Mouse (Mus musculus): ENCODE data around the gene Tctex1d2. TPM values are rescaled to one million over a fixed set of nuclear protein-coding genes. Genes with fewer than 3 reads are reported as not detected.

The Tctex1d2 gene
- polyA plus RNA-seq (2012; rRNA removed; ENCODE audit: low replicate concordance), result 4.9 and 9.3 TPM in 2 replicates

GRCm38 (mm10) chr16:32419517-32420483 is at the start of gene Tctex1d2:
Gene Tctex1d2, plus strand, starts transcription at chr16:32419702.

DNA sequence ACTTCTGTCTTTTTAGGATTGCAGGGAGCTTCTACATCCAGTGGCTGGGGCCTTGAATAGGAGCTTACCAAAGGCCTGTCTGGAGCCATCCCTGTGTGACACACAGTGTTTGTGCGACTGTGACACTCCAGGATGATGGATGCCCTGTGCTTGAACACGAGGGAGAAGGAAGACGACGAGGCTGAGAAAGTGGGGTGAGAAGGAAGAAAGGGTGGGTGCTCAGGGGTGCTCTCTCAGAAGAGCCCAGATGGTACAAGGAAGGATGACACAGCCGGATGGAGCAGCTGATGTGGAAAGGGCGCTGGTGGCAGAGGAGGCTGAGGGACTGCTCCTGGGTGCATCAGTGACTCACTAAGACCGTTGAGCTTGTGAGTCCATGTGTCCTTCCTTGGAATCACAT is 19.2 kb upstream of the Tctex1d2 start, which contains the start of gene Tm4sf19:
Gene Tm4sf19 (plus strand): TSS at position 240 of the 400 bp plus-strand sequence.

GRCm38 (mm10) chr16:32430474-32431046 is 11.1 kb downstream of the Tctex1d2 start, which contains the start of gene Pcyt1a:
Gene Pcyt1a, plus strand, starts transcription at chr16:32430921.

Other genes with a start within 250 kb of the Tctex1d2 start
- 0.18 TPM in 1 of 2 replicates, not detected in the other for gene Bex6, start 239.9 kb upstream of the Tctex1d2 start, polyA plus RNA-seq (2012; rRNA removed; ENCODE audit: low replicate concordance)
- gene Fbxo45, start 172.5 kb upstream of the Tctex1d2 start, polyA plus RNA-seq (2012; rRNA removed; ENCODE audit: low replicate concordance), result 6.7 and 7.8 TPM in 2 replicates
- gene Wdr53, start 172.5 kb upstream of the Tctex1d2 start, polyA plus RNA-seq (2012; rRNA removed; ENCODE audit: low replicate concordance), result 8.5 and 9.7 TPM in 2 replicates
- 0.07 and 0.10 TPM in 2 replicates for gene Smco1, start 148.2 kb upstream of the Tctex1d2 start, polyA plus RNA-seq (2012; rRNA removed; ENCODE audit: low replicate concordance)
- 6.8 and 15.6 TPM in 2 replicates for gene Rnf168, start 142.2 kb upstream of the Tctex1d2 start, polyA plus RNA-seq (2012; rRNA removed; ENCODE audit: low replicate concordance)
- 8.7 and 19.2 TPM in 2 replicates for gene Ubxn7, start 87.4 kb upstream of the Tctex1d2 start, polyA plus RNA-seq (2012; rRNA removed; ENCODE audit: low replicate concordance)
- 0.18 and 0.63 TPM in 2 replicates for gene Tm4sf19, start 19.2 kb upstream of the Tctex1d2 start, polyA plus RNA-seq (2012; rRNA removed; ENCODE audit: low replicate concordance)
- gene Pcyt1a, start 11.2 kb downstream of the Tctex1d2 start, polyA plus RNA-seq (2012; rRNA removed; ENCODE audit: low replicate concordance), result 31.9 and 32.2 TPM in 2 replicates
- gene Slc51a, start 68.2 kb downstream of the Tctex1d2 start, polyA plus RNA-seq (2012; rRNA removed; ENCODE audit: low replicate concordance), result 0.06 and 0.13 TPM in 2 replicates
- gene Zdhhc19, start 76.6 kb downstream of the Tctex1d2 start, polyA plus RNA-seq (2012; rRNA removed; ENCODE audit: low replicate concordance), result not detected in 2 replicates
- gene Tfrc, start 189.2 kb downstream of the Tctex1d2 start, polyA plus RNA-seq (2012; rRNA removed; ENCODE audit: low replicate concordance), result 6.7 and 7.1 TPM in 2 replicates
- gene Tnk2, start 224.2 kb downstream of the Tctex1d2 start, polyA plus RNA-seq (2012; rRNA removed; ENCODE audit: low replicate concordance), result 95.7 and 99.0 TPM in 2 replicates